7 mouse cellular contexts compared by ENCODE assay signal in genomic region chr17:21566220-21566619, GRCm38 (mm10). TPM values are rescaled to one million over a fixed set of nuclear protein-coding genes. Genes with fewer than 3 reads are reported as not detected.
DNase-seq lines count a peak whose midpoint lies in the region; ATAC-seq and TF ChIP-seq lines count a peak whose summit lies in the region.

No protein-coding gene starts in this region.

- peak overlapping the region; percentile 59; the same call in 1 of the 2 replicates for H3K9ac ChIP-seq in lung, postnatal 0 days (replicated peaks; ENCODE audit: low read depth)

- peak overlapping the region; percentile 76 for H3K27ac ChIP-seq in brown adipose tissue, adult 24 weeks (replicated peaks; ENCODE audit: low read depth, low read length)
- H3K27ac ChIP-seq in hindbrain, embryonic 10.5 days, result peak overlapping the region; percentile 88
- peak overlapping the region; percentile 93 for H3K27ac ChIP-seq in lung, postnatal 0 days (ENCODE audit: low read length)

- 11% methylated on average over 5 of the region's 5 CpGs for WGBS in hindbrain, embryonic 10.5 days
- 0% methylated on average over 5 of the region's 5 CpGs for WGBS in lung, postnatal 0 days

- peak overlapping the region; percentile 62 for H3K4me2 ChIP-seq in lung, postnatal 0 days (replicated peaks; ENCODE audit: low read depth, low read length)

- no peak for TF ChIP-seq EP300 in lung, postnatal 0 days (IDR thresholded peaks at IDR 0.05)

- no peaks in the 10 kb centered on the region for H3K27me3 ChIP-seq in hindbrain, embryonic 10.5 days (ENCODE audit: insufficient read depth, poor library complexity, severe bottlenecking)
- no peaks in the 10 kb centered on the region for H3K27me3 ChIP-seq in lung, postnatal 0 days (replicated peaks; ENCODE audit: insufficient read depth, low read length)

- ATAC-seq in lung, postnatal 0 days, result peak; percentile 79

- peak; percentile 88 for DNase-seq in MN1 (ENCODE audit: low spot score)
- peak; percentile 87 for DNase-seq in fibroblast of lung, adult 2 months (ENCODE audit: low read depth)
- peak; percentile 14 for DNase-seq in hindbrain, embryonic 10.5 days (ENCODE audit: low spot score)
- peak; percentile 79 for DNase-seq in layer of hippocampus, adult 9-11 months
- peak; percentile 93 for DNase-seq in lung, postnatal 0 days (ENCODE audit: low spot score)
- DNase-seq in retina, postnatal 7 days (ENCODE audit: low read depth, low spot score), result peak; percentile 29

- TF ChIP-seq CTCF in lung, postnatal 0 days (IDR thresholded peaks at IDR 0.05), result peak; percentile 71

- no peaks in the 10 kb centered on the region; the same call in 1 of the 2 replicates for H3K4me1 ChIP-seq in brown adipose tissue, adult 24 weeks (ENCODE audit: control insufficient read depth, insufficient read depth, insufficient read length, low read length)
- H3K4me1 ChIP-seq in hindbrain, embryonic 10.5 days (replicated peaks), result peaks cover 13% of the 10 kb centered on the region
- H3K4me1 ChIP-seq in lung, postnatal 0 days (ENCODE audit: insufficient read depth, low read depth, low read length), result no peaks in the 10 kb centered on the region

- H3K4me3 ChIP-seq in brown adipose tissue, adult 24 weeks (ENCODE audit: insufficient read depth, low read depth, low read length), result peak overlapping the region; percentile 70
- H3K4me3 ChIP-seq in hindbrain, embryonic 10.5 days, result peak overlapping the region; percentile 62
- peak overlapping the region; percentile 57 for H3K4me3 ChIP-seq in lung, postnatal 0 days (ENCODE audit: low read depth, low read length)

- no peaks in the 10 kb centered on the region for H3K9me3 ChIP-seq in hindbrain, embryonic 10.5 days
- no peaks in the 10 kb centered on the region for H3K9me3 ChIP-seq in lung, postnatal 0 days (ENCODE audit: low read length)

- H3K36me3 ChIP-seq in hindbrain, embryonic 10.5 days, result no peaks in the 10 kb centered on the region
- H3K36me3 ChIP-seq in lung, postnatal 0 days (ENCODE audit: insufficient read depth, low read length), result no peaks in the 10 kb centered on the region

RNA-seq across cellular contexts. Expression of gene Zfp948, which starts 0.6 kb away (rescaled TPM):
- polyA plus RNA-seq in brown adipose tissue, adult 24 weeks (2012; ENCODE audit: insufficient read depth, insufficient read length, missing spikeins), result 4.5 and 8.5 TPM in 2 replicates
- 12.1 and 13.9 TPM in 2 replicates for polyA plus RNA-seq in hindbrain, embryonic 10.5 days (2016; fragmentation: Nextera tagmentation; extraction: Ambion mirVana)
- polyA plus RNA-seq in lung, postnatal 0 days (2015; fragmentation: Nextera tagmentation; extraction: Ambion mirVana), result 12.7 TPM in 2 replicates

RNA-seq across cellular contexts. Expression of gene Zfp52, which starts 30.9 kb away (rescaled TPM):
- polyA plus RNA-seq in brown adipose tissue, adult 24 weeks (2012; ENCODE audit: insufficient read depth, insufficient read length, missing spikeins), result 5.0 and 6.8 TPM in 2 replicates
- polyA plus RNA-seq in hindbrain, embryonic 10.5 days (2016; fragmentation: Nextera tagmentation; extraction: Ambion mirVana), result 1.5 and 2.0 TPM in 2 replicates
- 3.4 and 3.9 TPM in 2 replicates for polyA plus RNA-seq in lung, postnatal 0 days (2015; fragmentation: Nextera tagmentation; extraction: Ambion mirVana)

Comparison
In these comparisons a context has a peak if more than half of its experiments do, and no peak if none do; other contexts are left out.
1. Peak in every context shown above with its lines: DNase-seq, ATAC-seq, H3K4me3 ChIP-seq and H3K27ac ChIP-seq.
2. DNase-seq: peak in every context shown above with its lines; median percentile 93 in lung, postnatal 0 days; 88 in MN1; 87 in fibroblast of lung, adult 2 months; 79 in layer of hippocampus, adult 9-11 months; 29 in retina, postnatal 7 days; 14 in hindbrain, embryonic 10.5 days.